Comparison of ENCODE assay signal across 8 mouse cellular contexts in the genomic region with DNA sequence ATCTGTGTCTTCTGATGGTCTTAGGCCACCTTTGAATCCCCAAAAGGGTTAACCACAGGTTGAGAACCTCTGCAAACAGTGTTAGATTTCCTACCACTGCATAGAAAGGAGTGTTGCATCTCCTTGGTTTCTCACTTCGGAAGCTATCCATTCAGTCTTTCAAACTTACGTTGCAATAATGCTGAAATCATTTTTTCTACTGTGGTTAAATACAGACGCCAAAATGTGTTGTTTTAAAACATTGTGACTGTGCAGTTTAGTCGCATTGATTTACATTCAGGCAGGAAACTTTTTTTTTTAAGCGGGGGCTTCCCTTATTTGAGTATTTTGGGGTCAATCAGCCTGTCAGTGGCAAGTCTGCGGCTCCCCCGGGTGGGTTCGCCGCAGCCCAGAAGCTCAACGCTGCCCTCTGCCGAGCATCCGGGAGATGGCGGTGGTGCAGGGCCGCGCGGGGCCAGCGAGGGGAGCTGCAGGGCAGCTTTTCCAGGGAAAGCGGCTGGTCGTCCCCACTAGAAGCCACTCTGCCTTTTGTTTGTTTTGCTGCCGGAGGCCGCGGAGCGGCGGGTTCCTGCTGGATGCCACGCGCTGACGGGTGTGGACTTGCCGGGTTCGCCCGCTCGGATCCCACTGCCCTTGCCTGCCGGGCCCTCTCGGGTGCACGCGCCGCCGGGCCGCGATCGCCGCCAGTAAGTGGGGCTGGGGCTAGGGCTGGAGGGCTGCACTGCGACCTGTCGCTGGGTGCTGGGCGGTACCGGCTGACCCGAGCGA. TPM values are rescaled to one million over a fixed set of nuclear protein-coding genes. Genes with fewer than 3 reads are reported as not detected.
DNase-seq lines count a peak whose midpoint lies in the region; ATAC-seq lines count a peak whose summit lies in the region.

No protein-coding gene starts in this region.

- H3K4me2 ChIP-seq in heart, embryonic 14.5 days (ENCODE audit: low read length): peak overlapping the region; percentile 76
- peak overlapping the region; percentile 90 for H3K4me2 ChIP-seq in liver, embryonic 13.5 days
- peak overlapping the region; percentile 57 for H3K4me2 ChIP-seq in stomach, embryonic 14.5 days (replicated peaks; ENCODE audit: low read depth, low read length)

- ATAC-seq in heart, embryonic 14.5 days (ENCODE audit: insufficient number of reproducible peaks, insufficient read depth, low FRiP score, low read depth): peak; percentile 74
- ATAC-seq in liver, embryonic 13.5 days (ENCODE audit: low read depth): peak; percentile 60
- peak; percentile 75 for ATAC-seq in stomach, embryonic 14.5 days (ENCODE audit: insufficient number of reproducible peaks, insufficient read depth, low FRiP score, low read depth)

- WGBS in heart, embryonic 14.5 days: 2% methylated on average over 47 of the region's 47 CpGs
- WGBS in liver, embryonic 13.5 days (ENCODE audit: insufficient replicate concordance): 2% methylated on average over 47 of the region's 47 CpGs
- WGBS in stomach, embryonic 14.5 days: 2% methylated on average over 47 of the region's 47 CpGs

- H3K36me3 ChIP-seq in heart, embryonic 14.5 days (ENCODE audit: control insufficient read depth, insufficient read depth, low read length): no peaks in the 10 kb centered on the region
- H3K36me3 ChIP-seq in liver, embryonic 13.5 days: no peaks in the 10 kb centered on the region
- H3K36me3 ChIP-seq in stomach, embryonic 14.5 days (ENCODE audit: control insufficient read depth, insufficient read depth, low read length): no peaks in the 10 kb centered on the region

- peak; percentile 87 to 93 for DNase-seq in CD8-positive naive resting alpha-beta T cell, adult 2 months (ENCODE audit: low read depth in 2 of 2, low spot score in 2 of 2)
- DNase-seq in c-Kit-negative CD71-positive TER-119-positive erythroid progenitor cells, embryonic 14.5 days (ENCODE audit: low read depth, low spot score): peak; percentile 69
- peak; percentile 65 for DNase-seq in fibroblast of lung, adult 2 months (ENCODE audit: low read depth)
- DNase-seq in kidney, postnatal 14 days: peak; percentile 94
- peak; percentile 84 for DNase-seq in liver, embryonic 13.5 days
- peak; percentile 75 to 86 for DNase-seq in natural killer cell, adult 2 months (ENCODE audit: low spot score in 2 of 2)

- H3K9me3 ChIP-seq in heart, embryonic 14.5 days (ENCODE audit: control insufficient read depth, low read length): no peaks in the 10 kb centered on the region
- no peaks in the 10 kb centered on the region for H3K9me3 ChIP-seq in liver, embryonic 13.5 days (replicated peaks)
- H3K9me3 ChIP-seq in stomach, embryonic 14.5 days (ENCODE audit: control insufficient read depth, low read depth, low read length): no peaks in the 10 kb centered on the region

- peak overlapping the region; percentile 96 for H3K9ac ChIP-seq in heart, embryonic 14.5 days (ENCODE audit: low read length)
- H3K9ac ChIP-seq in liver, embryonic 13.5 days: peak overlapping the region; percentile 94
- H3K9ac ChIP-seq in stomach, embryonic 14.5 days (replicated peaks; ENCODE audit: low read depth, low read length): peak overlapping the region; percentile 65

- peaks cover 9 to 31% of the 10 kb centered on the region in 2 experiments for H3K4me1 ChIP-seq in heart, embryonic 14.5 days (ENCODE audit: control insufficient read depth in 2 of 2, insufficient read depth in 2 of 2, low read length in 2 of 2)
- peaks cover 60% of the 10 kb centered on the region for H3K4me1 ChIP-seq in liver, embryonic 13.5 days (replicated peaks)
- H3K4me1 ChIP-seq in stomach, embryonic 14.5 days (ENCODE audit: control insufficient read depth, insufficient read depth, low read length): peaks cover 10% of the 10 kb centered on the region

- H3K27me3 ChIP-seq in heart, embryonic 14.5 days (ENCODE audit: control insufficient read depth, insufficient read depth, low read length): no peaks in the 10 kb centered on the region
- no peaks in the 10 kb centered on the region for H3K27me3 ChIP-seq in liver, embryonic 13.5 days
- H3K27me3 ChIP-seq in stomach, embryonic 14.5 days (ENCODE audit: control insufficient read depth, insufficient read depth, low read length): no peaks in the 10 kb centered on the region

- peak overlapping the region; percentile 89 to 90 for H3K27ac ChIP-seq in heart, embryonic 14.5 days (replicated peaks in 1 of 2; ENCODE audit: control insufficient read depth in 1 of 2, insufficient read depth in 1 of 2, low read depth in 2 of 2, low read length in 2 of 2)
- H3K27ac ChIP-seq in liver, embryonic 13.5 days: peak overlapping the region; percentile 83
- H3K27ac ChIP-seq in stomach, embryonic 14.5 days (ENCODE audit: low read length): peak overlapping the region; percentile 73; the same call in 1 of the 2 replicates

- peak overlapping the region; percentile 90 to 94 for H3K4me3 ChIP-seq in heart, embryonic 14.5 days (ENCODE audit: control insufficient read depth in 1 of 2, insufficient read depth in 1 of 2, low read depth in 1 of 2, low read length in 2 of 2)
- peak overlapping the region; percentile 89 for H3K4me3 ChIP-seq in liver, embryonic 13.5 days (replicated peaks)
- H3K4me3 ChIP-seq in stomach, embryonic 14.5 days (ENCODE audit: low read depth, low read length): peak overlapping the region; percentile 61

RNA-seq across cellular contexts. Expression of a gene that starts 4.0 kb away (rescaled TPM):
- polyA plus RNA-seq in heart, embryonic 14.5 days (2014; fragmentation: Nextera tagmentation; extraction: Ambion mirVana): 16.0 and 16.6 TPM in 2 replicates
- 4.7 and 6.7 TPM in 2 replicates for polyA plus RNA-seq in liver, embryonic 13.5 days (2015; fragmentation: Nextera tagmentation; extraction: Ambion mirVana)
- polyA plus RNA-seq in stomach, embryonic 14.5 days (2014; fragmentation: Nextera tagmentation; extraction: Ambion mirVana): 28.4 and 29.9 TPM in 2 replicates

RNA-seq across cellular contexts. Expression of a gene that starts 4.1 kb away (rescaled TPM):
- polyA plus RNA-seq in heart, embryonic 14.5 days (2014; fragmentation: Nextera tagmentation; extraction: Ambion mirVana): 49.8 and 51.3 TPM in 2 replicates
- 68.7 and 72.5 TPM in 2 replicates for polyA plus RNA-seq in liver, embryonic 13.5 days (2015; fragmentation: Nextera tagmentation; extraction: Ambion mirVana)
- polyA plus RNA-seq in stomach, embryonic 14.5 days (2014; fragmentation: Nextera tagmentation; extraction: Ambion mirVana): 37.8 and 39.9 TPM in 2 replicates

Comparison
In these comparisons a context has a peak if more than half of its experiments do, and no peak if none do; other contexts are left out.
1. Peak in every context shown above with its lines: DNase-seq, ATAC-seq, H3K4me3 ChIP-seq and H3K27ac ChIP-seq.